Mouse (Mus musculus) R1 (cell line): ENCODE measurements around the gene Naa38.

Experiments
- DNase-seq: peaks from one replicate; pipeline ENCODE4 v3.0.0-alpha.2; 2018; ENCODE audit warnings: low read depth, low spot score

Gene Naa38

DNA sequence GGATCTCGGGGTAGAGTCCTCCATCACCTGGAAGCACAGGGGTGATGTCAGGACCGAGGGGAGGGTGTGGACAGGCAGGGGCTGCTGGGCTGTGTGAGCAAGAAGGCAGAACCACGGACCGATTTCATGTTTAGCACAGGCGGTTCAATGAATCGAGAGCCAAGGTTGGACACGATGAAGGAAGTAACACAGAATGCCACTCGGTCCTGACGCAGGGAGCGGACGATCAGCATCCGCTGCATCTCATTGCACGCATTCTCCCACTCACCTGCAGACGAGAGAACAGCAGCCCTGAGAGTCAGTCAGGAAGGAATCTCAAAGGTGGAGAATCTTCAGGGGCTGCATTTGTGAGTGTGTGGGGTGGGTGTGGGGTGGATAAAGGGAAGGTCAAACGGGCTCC lies 35.3 kb downstream of the Naa38 start:
- no peak for DNase-seq

DNA sequence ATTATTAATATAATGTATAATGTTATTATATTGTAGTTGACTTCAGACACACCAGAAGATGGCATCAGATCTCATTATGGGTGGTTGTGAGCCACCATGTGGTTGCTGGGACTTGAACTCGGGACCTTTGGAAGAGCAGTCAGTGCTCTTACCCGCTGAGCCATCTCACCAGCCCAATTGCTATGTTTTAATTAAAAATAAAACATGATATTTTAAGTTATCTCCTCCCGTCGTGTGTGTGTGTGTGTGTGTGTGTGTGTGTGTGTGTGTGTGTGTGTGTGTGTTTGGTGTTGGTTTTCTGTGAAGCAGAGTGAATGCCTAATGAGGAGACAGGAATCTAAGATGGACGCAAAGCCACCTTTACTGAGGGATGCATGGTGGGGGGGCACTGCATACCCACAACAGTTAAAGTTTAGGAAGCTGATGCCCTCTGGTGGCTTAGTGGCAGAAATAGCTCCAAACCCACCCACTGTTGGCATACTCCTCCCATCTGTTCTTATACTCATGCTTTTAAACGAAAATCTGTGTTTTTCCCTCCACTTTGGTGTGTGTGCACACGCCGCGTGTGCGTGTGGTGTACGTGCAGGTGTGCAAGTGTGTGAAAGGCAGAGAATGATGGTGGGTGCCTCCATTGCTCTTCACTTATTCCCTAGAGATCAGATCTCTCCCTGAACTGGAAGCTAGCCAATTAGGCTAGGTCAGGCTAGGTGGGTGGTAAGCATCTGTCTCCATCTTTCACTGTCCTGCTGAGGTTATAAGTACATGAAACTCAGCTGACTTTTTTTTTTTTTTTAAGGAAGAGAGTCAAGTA lies 36.7 kb downstream of the Naa38 start:
- peak; percentile 88 for DNase-seq

DNA sequence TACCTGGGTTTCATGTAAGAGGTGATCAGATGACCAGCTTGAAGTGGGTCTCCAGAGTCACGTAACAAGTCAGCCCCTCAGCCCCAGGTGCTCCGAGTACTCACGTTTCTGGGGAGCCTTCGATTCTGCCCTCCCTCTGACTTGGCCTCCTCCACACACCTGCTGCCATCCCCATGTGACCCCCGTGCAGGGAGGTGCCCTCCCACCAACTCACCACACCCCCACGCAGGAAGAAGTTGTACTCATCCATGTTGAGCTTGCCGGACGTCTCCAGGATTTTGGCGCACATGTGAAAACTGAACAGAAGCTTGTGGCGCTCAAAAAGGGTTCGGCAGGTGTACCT lies 37.3 kb downstream of the Naa38 start:
- DNase-seq: no peak

DNA sequence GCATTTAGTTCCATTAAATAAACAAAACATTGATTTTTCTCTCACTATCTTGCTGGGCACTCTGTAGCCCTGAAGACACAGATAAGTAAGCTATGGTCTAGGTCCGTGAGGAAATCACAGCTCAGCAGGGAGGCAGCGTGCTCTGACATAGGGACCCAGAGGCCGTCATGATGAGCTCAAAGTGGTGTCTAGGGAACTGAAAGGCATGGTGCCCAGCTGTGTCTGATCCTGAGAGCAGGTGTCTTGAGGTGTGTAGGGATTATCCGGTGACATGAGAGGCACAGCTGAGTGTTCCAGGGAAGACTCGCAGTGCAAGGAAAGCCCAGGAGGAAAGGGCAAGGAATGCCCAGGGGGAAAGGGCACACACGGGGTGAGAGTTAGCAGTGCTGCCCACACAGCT lies 37.9 kb downstream of the Naa38 start:
- no peak for DNase-seq

DNA sequence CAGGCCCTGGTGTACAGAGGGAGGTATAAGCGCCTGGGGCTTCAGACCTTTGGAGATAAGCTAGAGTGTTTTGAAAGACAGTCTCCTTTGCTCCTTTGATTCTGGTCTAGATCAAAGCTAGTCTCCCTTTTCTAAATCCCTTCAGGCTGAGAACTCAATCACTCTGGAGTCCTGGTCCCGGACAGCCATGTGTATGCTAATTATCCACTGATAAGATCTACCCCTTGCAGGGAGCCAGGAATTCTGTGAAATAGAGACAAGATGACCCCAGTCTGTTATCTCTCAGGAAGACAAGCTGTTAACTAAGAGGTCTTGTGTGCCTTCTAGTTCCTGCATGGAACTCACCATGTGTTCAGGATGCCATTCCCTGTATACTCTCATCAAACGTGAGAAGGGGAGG lies 42.0 kb downstream of the Naa38 start:
- peak; percentile 51 for DNase-seq

DNA sequence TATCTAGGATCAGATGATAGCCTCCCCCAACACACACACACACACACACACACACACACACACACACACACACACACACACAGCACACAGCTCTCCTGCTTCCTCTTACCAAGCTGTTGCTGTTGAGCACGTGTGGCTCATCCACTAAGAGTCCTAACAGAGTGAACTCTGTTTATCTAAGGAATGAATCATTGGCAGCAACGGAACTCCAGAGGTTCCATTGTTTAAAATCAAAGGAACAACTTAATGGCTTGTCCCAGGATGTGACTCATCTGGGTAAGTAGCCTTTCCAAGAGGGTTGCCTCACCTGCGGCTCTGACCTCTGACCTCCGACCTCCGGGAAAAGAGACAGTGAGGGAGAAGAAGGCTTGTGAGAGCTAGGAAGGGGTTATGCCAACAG lies 48.0 kb downstream of the Naa38 start:
- DNase-seq: peak; percentile 71
